Mouse (Mus musculus): ENCODE measurements at regions not wholly inside any gene's neighbourhood (a gene's known extent, or its start where the extent isn't known, plus 50 kb on each side); places are given as distances from the start of the nearest gene placed in this dataset.

DNA sequence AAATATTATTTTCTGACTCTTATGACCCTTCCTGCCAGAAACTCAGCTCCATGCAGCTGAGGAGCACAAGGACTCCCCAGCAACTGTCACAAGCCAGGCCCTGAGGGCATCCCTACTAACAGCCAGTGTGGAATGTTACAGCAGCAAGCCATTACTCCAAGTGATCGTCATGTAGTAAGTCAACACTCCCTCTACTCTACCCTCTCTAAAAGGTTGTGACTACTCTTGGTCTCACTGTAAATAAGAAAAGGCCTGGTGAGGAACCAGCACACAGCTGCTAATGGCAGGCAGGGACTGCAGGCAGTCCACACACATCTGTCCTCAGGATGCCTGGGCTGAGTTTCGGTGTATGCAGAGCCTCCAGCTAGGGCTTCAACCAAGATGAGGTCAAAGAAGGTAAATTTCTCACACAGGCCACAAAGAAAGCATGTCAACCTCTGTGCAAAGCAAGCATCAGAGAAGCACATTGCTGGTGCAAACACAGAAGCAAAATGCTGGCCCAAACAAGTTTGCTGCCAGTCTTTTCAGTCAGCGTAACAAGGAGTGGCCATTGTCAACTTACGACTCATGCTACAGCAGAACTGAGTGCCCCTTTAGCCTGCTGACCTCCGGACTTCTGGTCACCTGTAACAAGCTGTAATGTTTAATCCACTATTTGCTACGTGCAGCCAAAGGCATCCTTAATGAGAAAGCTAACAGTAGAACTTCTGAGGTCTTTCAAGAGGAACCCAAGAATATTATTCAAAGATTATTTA lies 62.9 kb upstream of the Ercc4 start:
- TF ChIP-seq CTCF (IDR thresholded peaks at IDR 0.05; ENCODE audit: control insufficient read depth, insufficient read depth, insufficient replicate concordance, low read depth, low read length) (no peak), POLR2A (IDR thresholded peaks at IDR 0.05; ENCODE audit: control insufficient read depth, low read depth, low read length) (no peak)
